Mouse (Mus musculus): Measurements from ENCODE around the gene Stam.

Stam gene

GRCm38 (mm10) chr2:14073362-14074220 is at the start of gene Stam:
Stam (plus strand) TSS chr2:14074098.
- DNase-seq: peak; percentile 94

GRCm38 (mm10) chr2:14041249-14041648 is 32.6 kb upstream of the Stam start:
- DNase-seq: no peak

GRCm38 (mm10) chr2:14043011-14043410 is 30.9 kb upstream of the Stam start:
- DNase-seq: no peak

DNA sequence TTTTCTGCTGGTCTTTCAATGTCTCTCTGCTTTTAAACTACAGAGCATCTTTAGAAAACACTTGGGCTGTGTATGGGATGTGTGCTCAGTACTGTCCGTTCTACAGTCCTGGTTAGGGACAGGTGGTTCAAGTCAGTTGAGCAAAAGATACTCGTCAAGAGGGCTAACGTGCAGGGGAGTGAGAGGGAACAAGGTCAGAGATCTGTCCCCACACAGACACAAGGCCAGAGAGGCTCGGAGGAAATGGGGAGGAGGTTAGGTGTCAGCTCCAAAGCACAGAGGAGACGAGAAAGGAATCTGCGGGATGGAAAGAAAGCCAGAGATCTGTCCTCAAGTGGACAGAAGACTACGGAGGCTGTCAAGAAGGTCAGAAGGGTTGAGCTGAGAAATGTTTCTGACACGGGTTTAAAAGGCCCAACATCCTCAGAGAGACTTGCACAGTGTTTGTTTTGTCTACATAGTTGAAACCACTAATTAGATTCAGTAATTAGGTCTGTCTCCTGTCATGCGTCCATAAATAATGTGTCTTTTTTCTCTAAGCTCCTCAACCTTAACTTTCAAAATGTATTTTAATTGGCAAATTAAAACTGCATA is 30.2 kb upstream of the Stam start:
- no peak for DNase-seq

DNA sequence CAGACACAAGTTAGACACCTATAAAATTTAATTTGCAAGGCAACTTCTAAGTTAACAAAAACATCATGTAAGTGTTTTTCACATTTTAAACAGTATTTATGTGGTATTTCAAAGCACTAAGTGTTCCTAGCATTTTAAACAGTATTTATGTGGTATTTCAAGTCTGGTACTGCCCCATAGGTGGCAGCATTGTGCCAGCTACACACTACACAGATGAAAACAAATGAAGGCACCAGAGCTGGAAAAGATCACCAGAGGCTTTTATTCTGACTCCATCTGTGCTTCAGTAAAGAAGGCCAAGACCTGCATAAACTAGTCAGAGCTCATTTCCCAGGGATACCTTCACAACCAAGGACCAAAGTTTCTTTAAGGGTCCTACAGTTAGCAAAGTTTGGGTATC is 25.5 kb upstream of the Stam start:
- DNase-seq: peak; percentile 88

- no peak for DNase-seq
These were observed 25.1 kb upstream of the Stam start for GRCm38 (mm10) chr2:14048808-14049207.

DNA sequence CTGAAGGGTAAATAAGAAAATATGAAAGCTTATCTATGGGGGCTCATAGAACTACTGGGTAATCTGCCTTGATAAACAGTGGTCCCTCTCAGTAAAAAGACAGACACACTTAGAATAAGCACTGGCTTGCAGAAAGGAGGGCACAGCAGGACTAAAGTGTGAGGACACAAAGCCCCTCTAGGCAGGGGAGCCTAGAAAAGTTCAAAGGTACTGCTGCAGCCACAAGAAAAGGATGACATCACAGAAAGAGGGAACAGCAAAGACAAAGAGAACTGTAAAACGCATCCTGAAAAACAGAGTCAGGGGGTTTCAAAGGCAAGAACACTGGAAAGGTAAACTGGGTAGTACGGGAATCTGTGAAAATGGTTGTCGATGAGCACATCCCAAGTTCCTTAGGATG is 20.3 kb upstream of the Stam start:
- DNase-seq: no peak

GRCm38 (mm10) chr2:14054163-14054562 is 19.7 kb upstream of the Stam start:
- DNase-seq: no peak

- DNase-seq: no peak
These were observed 19.2 kb upstream of the Stam start for GRCm38 (mm10) chr2:14054716-14055115.

GRCm38 (mm10) chr2:14055168-14055565 is 18.7 kb upstream of the Stam start:
- peak; percentile 75 for DNase-seq

GRCm38 (mm10) chr2:14055566-14056331 is 18.1 kb upstream of the Stam start, which contains the start of gene Hacd1:
Hacd1 (minus strand) TSS chr2:14056135.
- peak; percentile 83 for DNase-seq

DNA sequence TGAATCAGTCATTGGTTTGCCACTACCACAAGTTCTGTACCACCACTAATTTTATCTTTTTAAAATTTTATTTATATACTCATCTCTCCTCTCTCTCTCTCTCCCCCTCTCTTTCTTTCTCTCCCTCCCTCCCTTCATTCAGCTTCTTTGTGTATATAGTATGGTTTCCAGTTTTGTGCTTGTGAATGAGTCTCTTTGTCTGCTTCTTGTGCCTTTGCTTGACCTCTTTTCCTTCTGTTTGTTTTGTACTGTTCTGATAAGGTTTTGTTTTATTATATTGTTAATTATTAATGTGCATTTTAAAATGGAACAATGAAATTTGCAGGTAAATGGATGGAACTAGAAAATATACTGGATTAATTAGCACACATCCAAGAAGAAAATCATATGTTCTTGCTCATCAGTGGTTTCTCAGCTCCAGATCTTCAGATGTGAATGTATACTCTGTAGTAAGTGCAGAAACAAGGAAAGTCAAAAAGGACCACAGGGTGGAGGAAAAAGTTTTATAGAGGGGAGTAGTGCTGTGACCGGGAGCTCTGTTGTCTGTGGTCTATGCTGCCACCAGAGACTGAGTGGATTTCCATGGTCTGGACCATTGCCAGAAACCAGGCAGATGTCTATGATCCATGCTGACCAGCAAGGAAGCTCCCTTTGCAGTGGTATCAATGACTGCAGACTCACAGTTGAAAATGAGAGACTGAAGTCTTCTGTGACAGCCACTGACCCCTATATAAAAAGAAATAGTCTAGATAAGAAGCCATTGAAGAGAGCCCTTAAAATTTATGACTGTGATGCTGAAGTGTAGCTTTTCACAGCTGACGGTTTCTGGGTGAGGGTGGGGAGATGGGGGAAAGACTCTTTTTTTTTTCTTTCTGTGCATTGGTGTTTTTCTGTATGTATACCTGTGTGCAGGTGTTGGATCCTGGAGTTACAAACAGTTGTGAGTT is 7.9 kb upstream of the Stam start:
- DNase-seq: no peak

- no peak for DNase-seq
These were observed 4.9 kb upstream of the Stam start for GRCm38 (mm10) chr2:14069027-14069426.

- DNase-seq: no peak
These were observed 3.4 kb upstream of the Stam start for GRCm38 (mm10) chr2:14070466-14070865.

DNA sequence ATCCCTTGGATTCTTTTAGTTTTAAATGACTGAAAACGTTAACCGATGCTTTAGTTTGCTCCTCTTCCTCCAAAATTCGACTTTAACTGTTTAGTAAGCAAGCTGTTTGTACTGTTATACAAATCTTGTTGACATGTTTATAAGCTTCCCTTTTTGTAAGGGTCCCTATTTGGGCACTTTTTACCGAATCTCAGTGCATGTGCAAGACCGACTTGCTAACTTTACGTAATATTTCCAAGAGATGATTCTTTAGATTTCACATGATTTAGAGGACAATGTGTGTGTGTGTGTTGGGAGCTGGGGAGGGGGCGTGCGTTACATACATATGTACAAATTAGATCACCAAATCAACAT is 913 bp upstream of the Stam start:
- DNase-seq: no peak

GRCm38 (mm10) chr2:14074221-14074901 is 463 bp downstream of the Stam start:
- peak; percentile 6 for DNase-seq

DNA sequence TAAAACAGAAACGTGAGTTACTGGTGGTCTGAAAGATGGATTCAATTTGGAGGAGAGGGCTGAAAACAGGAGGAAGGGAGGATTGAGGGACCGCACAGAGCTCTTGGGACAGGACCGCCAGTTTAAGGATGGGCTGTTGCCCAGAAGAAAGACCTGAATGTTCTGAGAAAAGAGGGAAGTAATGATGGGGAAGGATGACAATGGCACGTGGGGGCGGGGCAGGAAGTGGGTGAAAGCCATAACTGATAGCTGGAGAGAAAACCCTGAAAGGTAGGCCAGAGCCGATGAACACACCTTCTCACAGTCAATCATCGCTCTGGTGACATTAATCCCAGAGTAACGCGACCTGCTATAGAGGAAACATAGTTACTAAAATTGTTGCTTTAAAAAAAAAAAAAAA is 4.6 kb downstream of the Stam start:
- peak; percentile 13 for DNase-seq

- no peak for DNase-seq
These were observed 26.6 kb downstream of the Stam start for GRCm38 (mm10) chr2:14100533-14100932.

- no peak for DNase-seq
These were observed 28.7 kb downstream of the Stam start for GRCm38 (mm10) chr2:14102603-14103002.

DNA sequence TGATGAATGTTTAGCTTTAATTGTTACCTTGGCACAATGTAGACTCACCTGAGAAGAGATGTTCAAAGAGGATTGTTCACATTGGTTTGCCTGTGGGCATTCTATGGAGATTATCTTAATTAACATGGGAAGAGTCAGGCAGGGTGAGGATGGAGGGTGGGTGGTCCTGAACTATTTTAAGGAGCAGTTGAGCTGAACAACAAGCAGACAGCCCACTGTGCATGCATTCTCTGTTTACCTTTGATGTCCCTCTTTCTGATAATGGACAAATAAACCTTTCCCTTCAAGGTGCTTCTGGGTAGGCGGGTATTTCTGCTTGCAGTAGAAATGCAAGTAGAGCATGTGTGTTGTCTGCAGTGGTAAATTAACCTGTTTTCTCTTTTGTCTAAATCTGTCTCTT is 30.0 kb downstream of the Stam start:
- no peak for DNase-seq

GRCm38 (mm10) chr2:14107673-14108072 is 33.8 kb downstream of the Stam start:
- DNase-seq: peak; percentile 47

DNA sequence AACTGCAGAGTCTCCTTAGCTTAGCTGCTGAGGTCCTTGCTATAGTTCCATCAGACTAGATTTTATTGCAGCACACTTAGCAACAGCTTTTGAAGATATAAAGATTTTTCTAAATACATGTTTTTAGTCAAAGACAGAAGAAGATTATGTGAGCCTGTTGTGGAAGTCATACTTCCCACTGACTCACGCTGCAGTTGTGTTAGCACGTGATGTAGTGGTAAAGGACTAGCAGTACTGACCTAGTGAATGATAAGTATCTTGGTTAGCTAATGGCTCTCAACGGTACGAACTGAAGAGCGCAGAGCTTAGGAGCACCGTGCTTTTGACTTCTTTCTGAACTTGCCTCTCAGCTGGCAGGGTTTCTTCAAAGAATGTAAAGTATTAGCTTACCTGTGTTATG is 52.5 kb downstream of the Stam start:
- no peak for DNase-seq
